Mouse (Mus musculus): ENCODE results near the gene Phf2. TPM values are rescaled to one million over a fixed set of nuclear protein-coding genes. Genes with fewer than 3 reads are reported as not detected.
A peak's percentile ranks its signal among the peaks of the same experiment; 100 is the strongest.

Phf2 gene
- polyA plus RNA-seq, 1 experiment from 2014 or later = 7.3 TPM

GRCm38 (mm10) chr13:48890260-48890960 lies 19.5 kb upstream of the Phf2 start:
- 69% methylated on average over 4 of the region's 4 CpGs for WGBS
- H3K4me2 ChIP-seq (ENCODE audit: low read depth, low read length) = no peak overlapping the region
- ATAC-seq (ENCODE audit: low read depth) = peak; percentile 47; the same call in 1 of the 2 replicates
- H3K9me3 ChIP-seq (ENCODE audit: control insufficient read depth, low read length) = no peaks in the 10 kb centered on the region
- peaks cover 48% of the 10 kb centered on the region for H3K36me3 ChIP-seq (ENCODE audit: control insufficient read depth, insufficient read depth, low read length)
- H3K27ac ChIP-seq (ENCODE audit: low read length) = no peak overlapping the region
- no peak overlapping the region for H3K4me3 ChIP-seq (ENCODE audit: low read length)
- H3K27me3 ChIP-seq (ENCODE audit: control insufficient read depth, insufficient read depth, low read depth, low read length) = no peaks in the 10 kb centered on the region
- no peak overlapping the region for H3K9ac ChIP-seq (ENCODE audit: low read length)
- H3K4me1 ChIP-seq (replicated peaks; ENCODE audit: control insufficient read depth, insufficient read depth, low read length) = no peaks in the 10 kb centered on the region

GRCm38 (mm10) chr13:48878534-48878933 lies 7.6 kb upstream of the Phf2 start:
- Histone ChIP-seq H3K9me3 (ENCODE audit: control insufficient read depth, low read length) (no peaks in the 10 kb centered on the region), H3K36me3 (ENCODE audit: control insufficient read depth, insufficient read depth, low read length) (peaks cover 21% of the 10 kb centered on the region), H3K27me3 (ENCODE audit: control insufficient read depth, insufficient read depth, low read depth, low read length) (no peaks in the 10 kb centered on the region), H3K4me1 (replicated peaks; ENCODE audit: control insufficient read depth, insufficient read depth, low read length) (peaks cover 5% of the 10 kb centered on the region), H3K4me3 (ENCODE audit: low read length) (peak overlapping the region; percentile 57), H3K4me2 (ENCODE audit: low read depth, low read length) (peak overlapping the region; percentile 88), H3K9ac (ENCODE audit: low read length) (peak overlapping the region; percentile 83), H3K27ac (ENCODE audit: low read length) (peak overlapping the region; percentile 90)
- peak; percentile 100 for ATAC-seq (ENCODE audit: low read depth)
- WGBS = 0% methylated on average over 36 of the region's 36 CpGs

- H3K27ac ChIP-seq (ENCODE audit: low read length) = peak overlapping the region; percentile 90
- peaks cover 17% of the 10 kb centered on the region for H3K36me3 ChIP-seq (ENCODE audit: control insufficient read depth, insufficient read depth, low read length)
- peaks cover 5% of the 10 kb centered on the region for H3K4me1 ChIP-seq (replicated peaks; ENCODE audit: control insufficient read depth, insufficient read depth, low read length)
- H3K9me3 ChIP-seq (ENCODE audit: control insufficient read depth, low read length) = no peaks in the 10 kb centered on the region
- H3K27me3 ChIP-seq (ENCODE audit: control insufficient read depth, insufficient read depth, low read depth, low read length) = no peaks in the 10 kb centered on the region
- H3K4me3 ChIP-seq (ENCODE audit: low read length) = peak overlapping the region; percentile 57
- ATAC-seq (ENCODE audit: low read depth) = no peak
- peak overlapping the region; percentile 88 for H3K4me2 ChIP-seq (ENCODE audit: low read depth, low read length)
- peak overlapping the region; percentile 83 for H3K9ac ChIP-seq (ENCODE audit: low read length)
Measured at GRCm38 (mm10) chr13:48877805-48878204, 6.9 kb upstream of the Phf2 start.

- H3K36me3 ChIP-seq (ENCODE audit: control insufficient read depth, insufficient read depth, low read length) = no peaks in the 10 kb centered on the region
- no peak overlapping the region for H3K9ac ChIP-seq (ENCODE audit: low read length)
- no peaks in the 10 kb centered on the region for H3K9me3 ChIP-seq (ENCODE audit: control insufficient read depth, low read length)
- H3K4me3 ChIP-seq (ENCODE audit: low read length) = no peak overlapping the region
- H3K4me1 ChIP-seq (replicated peaks; ENCODE audit: control insufficient read depth, insufficient read depth, low read length) = peaks cover 22% of the 10 kb centered on the region
- no peak overlapping the region for H3K27ac ChIP-seq (ENCODE audit: low read length)
- H3K27me3 ChIP-seq (ENCODE audit: control insufficient read depth, insufficient read depth, low read depth, low read length) = no peaks in the 10 kb centered on the region
- 69% methylated on average over 5 of the region's 5 CpGs for WGBS
- no peak for ATAC-seq (ENCODE audit: low read depth)
- H3K4me2 ChIP-seq (ENCODE audit: low read depth, low read length) = no peak overlapping the region
Measured at GRCm38 (mm10) chr13:48872726-48873125, 1.8 kb upstream of the Phf2 start.

GRCm38 (mm10) chr13:48871887-48872606 lies 1.1 kb upstream of the Phf2 start:
- H3K4me3 ChIP-seq (ENCODE audit: low read length) = peak overlapping the region; percentile 89
- H3K4me2 ChIP-seq (ENCODE audit: low read depth, low read length) = peak overlapping the region; percentile 89
- no peaks in the 10 kb centered on the region for H3K36me3 ChIP-seq (ENCODE audit: control insufficient read depth, insufficient read depth, low read length)
- no peak overlapping the region for H3K27ac ChIP-seq (ENCODE audit: low read length)
- H3K9ac ChIP-seq (ENCODE audit: low read length) = peak overlapping the region; percentile 99
- peaks cover 26% of the 10 kb centered on the region for H3K4me1 ChIP-seq (replicated peaks; ENCODE audit: control insufficient read depth, insufficient read depth, low read length)
- no peak for ATAC-seq (ENCODE audit: low read depth)
- H3K27me3 ChIP-seq (ENCODE audit: control insufficient read depth, insufficient read depth, low read depth, low read length) = no peaks in the 10 kb centered on the region
- no peaks in the 10 kb centered on the region for H3K9me3 ChIP-seq (ENCODE audit: control insufficient read depth, low read length)
- 57% methylated on average over 7 of the region's 7 CpGs for WGBS

- Histone ChIP-seq H3K36me3 (ENCODE audit: control insufficient read depth, insufficient read depth, low read length) (no peaks in the 10 kb centered on the region), H3K4me1 (replicated peaks; ENCODE audit: control insufficient read depth, insufficient read depth, low read length) (peaks cover 34% of the 10 kb centered on the region), H3K4me2 (ENCODE audit: low read depth, low read length) (peak overlapping the region; percentile 87), H3K9ac (ENCODE audit: low read length) (peak overlapping the region; percentile 99), H3K27ac (ENCODE audit: low read length) (peak overlapping the region; percentile 95), H3K27me3 (ENCODE audit: control insufficient read depth, insufficient read depth, low read depth, low read length) (no peaks in the 10 kb centered on the region), H3K4me3 (ENCODE audit: low read length) (peak overlapping the region; percentile 89), H3K9me3 (ENCODE audit: control insufficient read depth, low read length) (no peaks in the 10 kb centered on the region)
- WGBS = under 1% methylated on average over 71 of the region's 102 CpGs
- peak; percentile 54 for ATAC-seq (ENCODE audit: low read depth)
Measured at GRCm38 (mm10) chr13:48869950-48870770, 759 bp downstream of the Phf2 start.

- Histone ChIP-seq H3K4me3 (ENCODE audit: low read length) (peak overlapping the region; percentile 89), H3K27me3 (ENCODE audit: control insufficient read depth, insufficient read depth, low read depth, low read length) (no peaks in the 10 kb centered on the region), H3K9me3 (ENCODE audit: control insufficient read depth, low read length) (no peaks in the 10 kb centered on the region), H3K27ac (ENCODE audit: low read length) (peak overlapping the region; percentile 95), H3K4me1 (replicated peaks; ENCODE audit: control insufficient read depth, insufficient read depth, low read length) (peaks cover 34% of the 10 kb centered on the region), H3K9ac (ENCODE audit: low read length) (peak overlapping the region; percentile 99), H3K4me2 (ENCODE audit: low read depth, low read length) (peak overlapping the region; percentile 87), H3K36me3 (ENCODE audit: control insufficient read depth, insufficient read depth, low read length) (no peaks in the 10 kb centered on the region)
- 7% methylated on average over 5 of the region's 5 CpGs for WGBS
- peak; percentile 23 for ATAC-seq (ENCODE audit: low read depth)
Measured at GRCm38 (mm10) chr13:48869600-48869949, 1.3 kb downstream of the Phf2 start.

- Histone ChIP-seq H3K9me3 (ENCODE audit: control insufficient read depth, low read length) (no peaks in the 10 kb centered on the region), H3K4me2 (ENCODE audit: low read depth, low read length) (peak overlapping the region; percentile 87), H3K36me3 (ENCODE audit: control insufficient read depth, insufficient read depth, low read length) (no peaks in the 10 kb centered on the region), H3K4me3 (ENCODE audit: low read length) (peak overlapping the region; percentile 89), H3K27me3 (ENCODE audit: control insufficient read depth, insufficient read depth, low read depth, low read length) (no peaks in the 10 kb centered on the region), H3K9ac (ENCODE audit: low read length) (peak overlapping the region; percentile 99), H3K4me1 (replicated peaks; ENCODE audit: control insufficient read depth, insufficient read depth, low read length) (peaks cover 34% of the 10 kb centered on the region), H3K27ac (ENCODE audit: low read length) (peak overlapping the region; percentile 95)
- 22% methylated on average over 5 of the region's 5 CpGs for WGBS
- no peak for ATAC-seq (ENCODE audit: low read depth)
Measured at GRCm38 (mm10) chr13:48869088-48869487, 1.8 kb downstream of the Phf2 start.
